Mouse (Mus musculus): Measurements from ENCODE around the gene Als2cr12.

GRCm38 (mm10) chr1:58722115-58722938, 26.5 kb upstream of the Als2cr12 start:
- no peak for TF ChIP-seq CTCF (IDR thresholded peaks at IDR 0.05; ENCODE audit: control insufficient read depth, insufficient read depth, insufficient replicate concordance, low read depth, low read length)
- TF ChIP-seq POLR2A (IDR thresholded peaks at IDR 0.05; ENCODE audit: control insufficient read depth, low read depth, low read length) = no peak

Measured in testis, adult 2 months (tissue).